Mouse (Mus musculus) heart, embryonic 11.5 days (tissue): Measurements from ENCODE around the gene Smad1. TPM values are rescaled to one million over a fixed set of nuclear protein-coding genes. Genes with fewer than 3 reads are reported as not detected.
A peak's percentile ranks its signal among the peaks of the same experiment; 100 is the strongest.

ENCODE experiments used
- ATAC-seq: fragments of 200-750 bp; cut with Nextera tagmentation; replicated peaks from 2 replicates; pipeline ENCODE4 v1.8.0; 2017; ENCODE audit warnings: moderate library complexity; ENCODE audit not compliant: insufficient number of reproducible peaks, low FRiP score, low TSS enrichment
- H3K27ac ChIP-seq: fragments of 300-500 bp; sonication (generic); 2 replicates; pipeline ENCODE4 v1.5.1; 2014; ENCODE audit warnings: mild to moderate bottlenecking, low read depth, low read length
- H3K27me3 ChIP-seq: fragments of 300-500 bp; sonication (generic); 2 replicates; pipeline ENCODE4 v1.6.1; 2014; ENCODE audit warnings: mild to moderate bottlenecking, low read length, mixed read lengths; ENCODE audit not compliant: control insufficient read depth, insufficient read depth
- H3K36me3 ChIP-seq: fragments of 300-500 bp; sonication (generic); 2 replicates; pipeline ENCODE4 v1.6.1; 2014; ENCODE audit warnings: mild to moderate bottlenecking, low read length, moderate library complexity, mixed read lengths; ENCODE audit not compliant: control insufficient read depth, insufficient read depth
- H3K4me1 ChIP-seq: fragments of 300-500 bp; sonication (generic); 2 replicates; pipeline ENCODE4 v1.6.1; 2014; ENCODE audit warnings: low read length; ENCODE audit not compliant: control insufficient read depth, insufficient read depth
- H3K4me2 ChIP-seq: fragments of 300-500 bp; sonication (generic); 2 replicates; pipeline ENCODE4 v1.6.1; 2014; ENCODE audit warnings: mild to moderate bottlenecking, moderate library complexity
- H3K4me3 ChIP-seq: fragments of 300-500 bp; sonication (generic); 2 replicates; pipeline ENCODE4 v1.5.1; 2014; ENCODE audit warnings: low read depth, low read length
- H3K9ac ChIP-seq: fragments of 300-500 bp; sonication (generic); 2 replicates; pipeline ENCODE4 v1.6.1; 2014; ENCODE audit warnings: mild to moderate bottlenecking, low read depth, low read length, moderate library complexity
- H3K9me3 ChIP-seq: fragments of 300-500 bp; sonication (generic); replicated peaks from 2 replicates; pipeline ENCODE4 v1.6.1; 2016; ENCODE audit warnings: low read length; ENCODE audit not compliant: control insufficient read depth
- WGBS: fragments of 180-500 bp; shearing (Covaris S2); extraction: QIAGEN DNeasy Blood & Tissue Kit; methylation state at CpG from one replicate; pipeline ENCODE4 v1.1.7; 2014; ENCODE audit not compliant: insufficient replicate concordance; 5-methylcytosine and 5-hydroxymethylcytosine counted together
- polyA plus RNA-seq: library from polyadenylated mRNA; unstranded; fragments of >200 nt; fragmentation: Nextera tagmentation; extraction: Ambion mirVana; gene quantifications from 2 replicates; pipeline ENCODE4 v1.2.1, GENCODE M21; 2014

The Smad1 gene
- polyA plus RNA-seq, 1 experiment from 2014 or later: 23.0 TPM

GRCm38 (mm10) chr8:79360774-79361527 is 38.4 kb downstream of the Smad1 start:
- H3K27ac ChIP-seq: no peak overlapping the region
- no peaks in the 10 kb centered on the region; the same call in 1 of the 2 replicates for H3K36me3 ChIP-seq
- no peak for ATAC-seq
- H3K9ac ChIP-seq: no peak overlapping the region
- H3K4me2 ChIP-seq: no peak overlapping the region
- H3K4me1 ChIP-seq: peaks cover 19% of the 10 kb centered on the region
- H3K27me3 ChIP-seq: no peaks in the 10 kb centered on the region
- no peaks in the 10 kb centered on the region for H3K9me3 ChIP-seq
- WGBS: 62% methylated on average over 6 of the region's 6 CpGs
- no peak overlapping the region for H3K4me3 ChIP-seq

- no peak overlapping the region for H3K27ac ChIP-seq
- peaks cover 14% of the 10 kb centered on the region for H3K4me1 ChIP-seq
- H3K9me3 ChIP-seq: no peaks in the 10 kb centered on the region
- H3K9ac ChIP-seq: no peak overlapping the region
- no peak for ATAC-seq
- no peak overlapping the region for H3K4me3 ChIP-seq
- no peak overlapping the region for H3K4me2 ChIP-seq
- no peaks in the 10 kb centered on the region; the same call in 1 of the 2 replicates for H3K36me3 ChIP-seq
- H3K27me3 ChIP-seq: no peaks in the 10 kb centered on the region
- WGBS: 75% methylated on average over 9 of the region's 9 CpGs
These were observed 39.0 kb downstream of the Smad1 start for GRCm38 (mm10) chr8:79360302-79360701.

DNA sequence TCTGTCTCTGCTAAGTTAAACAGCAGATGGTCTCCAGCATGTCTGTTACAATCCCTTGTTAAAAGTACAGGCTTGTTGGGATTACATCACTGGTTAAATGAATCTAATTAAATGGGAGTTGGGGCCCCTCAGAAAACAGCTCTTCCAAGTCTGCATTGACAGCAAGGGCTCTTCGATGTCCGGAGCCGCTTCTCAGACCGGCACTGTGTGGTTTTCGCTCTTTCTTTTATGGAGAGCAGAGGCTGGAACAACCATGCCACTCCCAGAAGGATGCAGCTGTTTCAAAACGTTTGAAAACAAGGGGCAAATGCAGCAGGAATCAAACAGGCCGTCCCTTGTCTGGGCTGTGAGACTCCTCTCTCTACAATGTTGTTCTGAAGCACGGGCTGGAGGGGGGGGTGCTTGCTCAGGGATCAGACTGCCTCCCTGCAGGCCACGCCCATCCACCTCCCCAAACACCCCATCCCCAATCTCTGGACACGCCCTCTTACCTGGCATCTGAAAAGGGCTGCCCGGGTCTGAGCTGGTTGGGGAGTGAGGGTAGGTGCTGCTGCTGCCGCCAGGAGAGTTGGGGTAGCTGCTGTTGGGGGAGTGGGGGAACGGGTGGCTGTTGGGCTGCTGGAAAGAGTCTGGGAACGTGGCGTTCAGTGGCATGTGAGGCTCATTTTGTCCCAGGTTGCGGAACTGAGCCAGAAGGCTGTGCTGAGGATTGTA is 43.4 kb downstream of the Smad1 start:
- Histone ChIP-seq H3K4me1 (no peaks in the 10 kb centered on the region), H3K4me3 (no peak overlapping the region), H3K36me3 (peaks cover 3% of the 10 kb centered on the region), H3K27ac (no peak overlapping the region), H3K27me3 (no peaks in the 10 kb centered on the region), H3K9me3 (no peaks in the 10 kb centered on the region), H3K4me2 (no peak overlapping the region), H3K9ac (no peak overlapping the region)
- 68% methylated on average over 16 of the region's 16 CpGs for WGBS
- ATAC-seq: no peak

- Histone ChIP-seq H3K9me3 (no peaks in the 10 kb centered on the region), H3K27ac (no peak overlapping the region), H3K9ac (no peak overlapping the region), H3K4me2 (no peak overlapping the region), H3K36me3 (peaks cover 3% of the 10 kb centered on the region), H3K4me3 (no peak overlapping the region), H3K27me3 (no peaks in the 10 kb centered on the region), H3K4me1 (peaks cover 3% of the 10 kb centered on the region; the same call in 1 of the 2 replicates)
- no peak for ATAC-seq
- 91% methylated on average over 7 of the region's 7 CpGs for WGBS
These were observed 45.3 kb downstream of the Smad1 start for GRCm38 (mm10) chr8:79354009-79354408.

DNA sequence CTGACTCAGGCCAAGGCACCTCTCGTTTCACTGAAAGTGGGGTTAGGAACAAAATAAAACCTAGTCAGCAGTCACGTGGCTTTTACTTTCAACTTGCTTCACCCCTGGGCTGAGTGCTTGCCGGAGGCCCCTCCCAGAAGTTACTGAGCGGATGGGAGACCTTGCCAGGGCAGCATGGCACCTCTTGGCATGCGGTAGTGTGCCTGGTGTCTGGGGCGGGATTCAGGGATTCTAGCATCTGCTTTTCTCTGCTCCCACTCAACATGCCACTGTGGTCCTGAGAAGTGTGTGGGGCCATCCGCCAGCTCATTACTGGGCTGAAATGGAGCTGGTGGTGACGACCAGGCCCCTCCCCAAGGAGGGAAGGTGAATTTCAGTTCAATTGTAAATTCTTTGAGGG is 47.4 kb downstream of the Smad1 start:
- Histone ChIP-seq H3K4me3 (no peak overlapping the region), H3K4me1 (peaks cover 3% of the 10 kb centered on the region; the same call in 1 of the 2 replicates), H3K9me3 (no peaks in the 10 kb centered on the region), H3K27ac (no peak overlapping the region), H3K4me2 (no peak overlapping the region), H3K36me3 (peaks cover 3% of the 10 kb centered on the region), H3K27me3 (no peaks in the 10 kb centered on the region), H3K9ac (no peak overlapping the region)
- no peak for ATAC-seq
- WGBS: 89% methylated on average over 8 of the region's 8 CpGs

DNA sequence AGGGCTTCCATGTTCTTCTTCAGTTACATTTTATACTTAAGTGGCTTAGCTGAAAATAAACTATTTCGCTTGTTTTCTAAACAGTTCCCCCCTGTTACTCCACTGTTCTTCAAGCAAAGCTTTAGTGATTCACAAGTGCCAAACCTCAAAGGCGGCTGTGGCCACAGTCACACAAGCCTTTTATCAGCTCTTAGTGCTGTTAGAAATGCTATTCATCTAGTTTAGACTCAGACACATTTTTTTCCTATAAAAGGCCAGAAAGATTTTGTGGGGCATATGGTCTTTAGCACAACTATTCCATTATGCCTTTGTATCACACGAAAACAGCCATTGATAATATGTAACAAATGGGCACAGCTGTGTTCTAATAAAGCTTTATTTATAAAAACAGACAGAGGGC is 48.5 kb downstream of the Smad1 start:
- Histone ChIP-seq H3K4me2 (no peak overlapping the region), H3K27me3 (no peaks in the 10 kb centered on the region), H3K9me3 (no peaks in the 10 kb centered on the region), H3K9ac (no peak overlapping the region), H3K4me3 (no peak overlapping the region), H3K36me3 (peaks cover 3% of the 10 kb centered on the region), H3K4me1 (peaks cover 3% of the 10 kb centered on the region; the same call in 1 of the 2 replicates), H3K27ac (peak overlapping the region; percentile 35; the same call in 1 of the 2 replicates)
- WGBS: 66% methylated on average over 3 of the region's 3 CpGs
- ATAC-seq: no peak

- no peak; the same call in 1 of the 2 replicates for ATAC-seq
- H3K9me3 ChIP-seq: no peaks in the 10 kb centered on the region
- peaks cover 3% of the 10 kb centered on the region for H3K36me3 ChIP-seq
- 56% methylated on average over 6 of the region's 6 CpGs for WGBS
- no peak overlapping the region for H3K9ac ChIP-seq
- peak overlapping the region; percentile 46; the same call in 1 of the 2 replicates for H3K27ac ChIP-seq
- no peaks in the 10 kb centered on the region for H3K27me3 ChIP-seq
- H3K4me1 ChIP-seq: peaks cover 3% of the 10 kb centered on the region; the same call in 1 of the 2 replicates
- no peak overlapping the region for H3K4me2 ChIP-seq
- no peak overlapping the region for H3K4me3 ChIP-seq
These were observed 49.2 kb downstream of the Smad1 start for GRCm38 (mm10) chr8:79350094-79350593.

- Histone ChIP-seq H3K4me3 (no peak overlapping the region), H3K9ac (no peak overlapping the region), H3K4me1 (peaks cover 3% of the 10 kb centered on the region; the same call in 1 of the 2 replicates), H3K27me3 (no peaks in the 10 kb centered on the region), H3K36me3 (peaks cover 7% of the 10 kb centered on the region; the same call in 1 of the 2 replicates), H3K4me2 (no peak overlapping the region), H3K9me3 (no peaks in the 10 kb centered on the region), H3K27ac (no peak overlapping the region)
- WGBS: 88% methylated on average over 10 of the region's 10 CpGs
- ATAC-seq: no peak
These were observed 52.9 kb downstream of the Smad1 start for GRCm38 (mm10) chr8:79346414-79346813.
